In genomic region chr3:95819351-95819985, GRCm38 (mm10) we compare ENCODE assay signal across 8 mouse cellular contexts. TPM values are rescaled to one million over a fixed set of nuclear protein-coding genes. Genes with fewer than 3 reads are reported as not detected.
DNase-seq lines count a peak whose midpoint lies in the region; ATAC-seq lines count a peak whose summit lies in the region.

No protein-coding gene starts in this region.

- DNase-seq in MEL-GATA-1-ER (ENCODE audit: extremely low read depth, low read depth): peak; percentile 100
- DNase-seq in cerebellum, adult 8-10 months: peak; percentile 99
- DNase-seq in forelimb bud, embryonic 11.5 days (ENCODE audit: low read depth, low spot score): peak; percentile 99
- DNase-seq in layer of hippocampus, adult 9-10 months (ENCODE audit: low spot score): peak; percentile 97
- peak; percentile 93 for DNase-seq in ovary, postnatal 10 days (ENCODE audit: low spot score)
- peak; percentile 100 for DNase-seq in thymus, postnatal 10 days (ENCODE audit: low spot score in 2 of 2)

- H3K27me3 ChIP-seq in lung, embryonic 16.5 days (ENCODE audit: control insufficient read depth, insufficient read depth, low read depth, low read length): no peaks in the 10 kb centered on the region

- H3K27ac ChIP-seq in lung, embryonic 16.5 days (ENCODE audit: low read length): peak overlapping the region; percentile 99

- peak overlapping the region; percentile 98 for H3K9ac ChIP-seq in lung, embryonic 16.5 days (ENCODE audit: low read length)

- H3K4me2 ChIP-seq in lung, embryonic 16.5 days (ENCODE audit: low read depth, low read length): peak overlapping the region; percentile 68

- H3K9me3 ChIP-seq in lung, embryonic 16.5 days (ENCODE audit: control insufficient read depth, low read length): no peaks in the 10 kb centered on the region

- H3K36me3 ChIP-seq in lung, embryonic 16.5 days (ENCODE audit: control insufficient read depth, insufficient read depth, low read length): no peaks in the 10 kb centered on the region

- H3K4me3 ChIP-seq in lung, embryonic 16.5 days (ENCODE audit: low read length): peak overlapping the region; percentile 85

- WGBS in lung, embryonic 16.5 days: under 1% methylated on average over 49 of the region's 49 CpGs

- H3K4me1 ChIP-seq in lung, embryonic 16.5 days (replicated peaks; ENCODE audit: control insufficient read depth, insufficient read depth, low read length): peaks cover 10% of the 10 kb centered on the region

- ATAC-seq in hematopoietic stem cell, adult 5-6 weeks (replicated peaks in 1 of 2; ENCODE audit: insufficient read depth in 1 of 2, low FRiP score in 2 of 2, low TSS enrichment in 1 of 2, low read depth in 1 of 2, poor library complexity in 2 of 2, severe bottlenecking in 2 of 2): peak; percentile 92 to 95
- peak; percentile 97 for ATAC-seq in lung, embryonic 16.5 days (ENCODE audit: low read depth)

RNA-seq across cellular contexts. Expression of gene Rprd2, which starts 0.8 kb away (rescaled TPM):
- total RNA-seq in hematopoietic stem cell, adult 5-6 weeks (2017): 30.7 and 32.6 TPM in 2 replicates
- 21.4 and 22.1 TPM in 2 replicates for polyA plus RNA-seq in lung, embryonic 16.5 days (2015; fragmentation: Nextera tagmentation; extraction: Ambion mirVana)

RNA-seq across cellular contexts. Expression of gene Prpf3, which starts 36.2 kb away (rescaled TPM):
- total RNA-seq in hematopoietic stem cell, adult 5-6 weeks (2017): 42.8 and 46.1 TPM in 2 replicates
- 43.5 and 48.0 TPM in 2 replicates for polyA plus RNA-seq in lung, embryonic 16.5 days (2015; fragmentation: Nextera tagmentation; extraction: Ambion mirVana)

RNA-seq across cellular contexts. Expression of gene Mrps21, which starts 51.9 kb away (rescaled TPM):
- total RNA-seq in hematopoietic stem cell, adult 5-6 weeks (2017): 215 and 264 TPM in 2 replicates
- polyA plus RNA-seq in lung, embryonic 16.5 days (2015; fragmentation: Nextera tagmentation; extraction: Ambion mirVana): 326 and 362 TPM in 2 replicates

RNA-seq across cellular contexts. Expression of gene Tars2, which starts 59.5 kb away (rescaled TPM):
- total RNA-seq in hematopoietic stem cell, adult 5-6 weeks (2017): 44.8 and 45.2 TPM in 2 replicates
- 42.5 and 44.2 TPM in 2 replicates for polyA plus RNA-seq in lung, embryonic 16.5 days (2015; fragmentation: Nextera tagmentation; extraction: Ambion mirVana)

Comparison
In these comparisons a context has a peak if more than half of its experiments do, and no peak if none do; other contexts are left out.
1. Peak in every context shown above with its lines: DNase-seq, ATAC-seq, H3K4me3 ChIP-seq and H3K27ac ChIP-seq.